Mouse (Mus musculus) embryonic fibroblast, embryonic 13.5 days (primary cell): ENCODE results near the gene Fgd5. TPM values are rescaled to one million over a fixed set of nuclear protein-coding genes. Genes with fewer than 3 reads are reported as not detected.

Experiments
- H3K27ac ChIP-seq: 2 replicates; pipeline ENCODE4 v1.5.1; 2012; ENCODE audit warnings: low read length, control low read depth, inconsistent platforms; ENCODE audit not compliant: insufficient read depth
- H3K4me1 ChIP-seq: 2 replicates; pipeline ENCODE4 v1.6.1; 2011; ENCODE audit warnings: low read length; ENCODE audit not compliant: control insufficient read depth, insufficient read depth
- H3K4me3 ChIP-seq: 2 replicates; pipeline ENCODE4 v1.5.1; 2011; ENCODE audit warnings: mild to moderate bottlenecking, control low read depth, low read length; ENCODE audit not compliant: insufficient read depth
- CTCF ChIP-seq: IDR thresholded peaks from 2 replicates; pipeline ENCODE4 v1.5.1; 2011; ENCODE audit warnings: mild to moderate bottlenecking, control low read depth, low read length, moderate library complexity, borderline replicate concordance; ENCODE audit not compliant: insufficient read depth
- POLR2A ChIP-seq: IDR thresholded peaks from 2 replicates; pipeline ENCODE4 v1.6.1; 2011; ENCODE audit warnings: low read depth, mild to moderate bottlenecking, control low read depth, low read length, moderate library complexity
- polyA plus RNA-seq: library from polyadenylated mRNA; stranded (reverse); fragments of >200 nt; gene quantifications from 2 replicates; pipeline ENCODE4 v1.2.4, GENCODE M21; 2011; ENCODE audit warnings: low read depth; ENCODE audit not compliant: missing spikeins, insufficient read length

The Fgd5 gene
- polyA plus RNA-seq, 1 experiment, result 0.40 TPM

GRCm38 (mm10) chr6:92004806-92005205 is 26.1 kb downstream of the Fgd5 start:
- H3K27ac ChIP-seq, result no peak overlapping the region
- TF ChIP-seq POLR2A (no peak), CTCF (no peak)
- H3K4me3 ChIP-seq, result no peak overlapping the region
- no peaks in the 10 kb centered on the region for H3K4me1 ChIP-seq

- no peak for TF ChIP-seq POLR2A
- no peak for TF ChIP-seq CTCF
- H3K4me3 ChIP-seq, result no peak overlapping the region
- H3K4me1 ChIP-seq, result no peaks in the 10 kb centered on the region
- no peak overlapping the region for H3K27ac ChIP-seq
Measured at GRCm38 (mm10) chr6:92010895-92011294, 32.2 kb downstream of the Fgd5 start.

- Histone ChIP-seq H3K4me1 (no peaks in the 10 kb centered on the region), H3K4me3 (no peak overlapping the region), H3K27ac (no peak overlapping the region)
- no peak for TF ChIP-seq CTCF
- no peak for TF ChIP-seq POLR2A
Measured at GRCm38 (mm10) chr6:92012413-92012812, 33.7 kb downstream of the Fgd5 start.

GRCm38 (mm10) chr6:92013035-92013434 is 34.4 kb downstream of the Fgd5 start:
- Histone ChIP-seq H3K4me1 (no peaks in the 10 kb centered on the region), H3K4me3 (no peak overlapping the region), H3K27ac (no peak overlapping the region)
- TF ChIP-seq POLR2A (no peak), CTCF (no peak)

- no peaks in the 10 kb centered on the region for H3K4me1 ChIP-seq
- TF ChIP-seq POLR2A (no peak), CTCF (no peak)
- H3K4me3 ChIP-seq, result no peak overlapping the region
- H3K27ac ChIP-seq, result no peak overlapping the region
Measured at GRCm38 (mm10) chr6:92013620-92014019, 34.9 kb downstream of the Fgd5 start.

GRCm38 (mm10) chr6:92014936-92015335 is 36.3 kb downstream of the Fgd5 start:
- Histone ChIP-seq H3K4me3 (no peak overlapping the region), H3K4me1 (no peaks in the 10 kb centered on the region), H3K27ac (no peak overlapping the region)
- TF ChIP-seq CTCF (no peak), POLR2A (no peak)

GRCm38 (mm10) chr6:92015848-92016247 is 37.2 kb downstream of the Fgd5 start:
- no peak overlapping the region for H3K4me3 ChIP-seq
- no peak overlapping the region for H3K27ac ChIP-seq
- no peaks in the 10 kb centered on the region for H3K4me1 ChIP-seq
- TF ChIP-seq POLR2A (no peak), CTCF (no peak)

- TF ChIP-seq POLR2A (no peak), CTCF (no peak)
- H3K4me1 ChIP-seq, result no peaks in the 10 kb centered on the region
- no peak overlapping the region for H3K4me3 ChIP-seq
- no peak overlapping the region for H3K27ac ChIP-seq
Measured at GRCm38 (mm10) chr6:92016738-92017137, 38.1 kb downstream of the Fgd5 start.

GRCm38 (mm10) chr6:92018421-92018820 is 39.7 kb downstream of the Fgd5 start:
- Histone ChIP-seq H3K4me3 (no peak overlapping the region), H3K27ac (no peak overlapping the region), H3K4me1 (no peaks in the 10 kb centered on the region)
- no peak for TF ChIP-seq POLR2A
- no peak for TF ChIP-seq CTCF

GRCm38 (mm10) chr6:92021061-92021460 is 42.4 kb downstream of the Fgd5 start:
- H3K4me3 ChIP-seq, result no peak overlapping the region
- no peak for TF ChIP-seq POLR2A
- TF ChIP-seq CTCF, result no peak
- H3K27ac ChIP-seq, result no peak overlapping the region
- H3K4me1 ChIP-seq, result no peaks in the 10 kb centered on the region

- H3K4me1 ChIP-seq, result no peaks in the 10 kb centered on the region
- H3K27ac ChIP-seq, result no peak overlapping the region
- H3K4me3 ChIP-seq, result no peak overlapping the region
- TF ChIP-seq CTCF, result no peak
- TF ChIP-seq POLR2A, result no peak
Measured at GRCm38 (mm10) chr6:92021506-92021905, 42.8 kb downstream of the Fgd5 start.
